Mouse (Mus musculus): ENCODE results near the gene Magohb. TPM values are rescaled to one million over a fixed set of nuclear protein-coding genes. Genes with fewer than 3 reads are reported as not detected.
A peak's percentile ranks its signal among the peaks of the same experiment; 100 is the strongest.

The Magohb gene
- 59.5 and 68.4 TPM in 2 replicates for polyA plus RNA-seq (2014; fragmentation: Nextera tagmentation; extraction: Ambion mirVana)

GRCm38 (mm10) chr6:131292991-131293788, at the start of gene Magohb:
TSS of gene Magohb (minus strand) at chr6:131293244.
- 1% methylated on average over 48 of the region's 51 CpGs for WGBS
- Histone ChIP-seq H3K4me2 (ENCODE audit: low read length) (peak within 1 kb of the TSS; percentile 79), H3K27ac (ENCODE audit: low read depth) (peak within 1 kb of the TSS; percentile 60), H3K36me3 (ENCODE audit: control insufficient read depth, insufficient read depth, low read length) (peaks cover 9% of the 10 kb centered on the region), H3K4me3 (ENCODE audit: low read depth, low read length) (peak within 1 kb of the TSS; percentile 74), H3K27me3 (replicated peaks; ENCODE audit: control insufficient read depth, insufficient read depth, low read length) (no peaks in the 10 kb centered on the region), H3K4me1 (replicated peaks; ENCODE audit: control insufficient read depth, insufficient read depth, low read length) (peaks cover 5% of the 10 kb centered on the region; the same call in 1 of the 2 replicates), H3K9me3 (ENCODE audit: control insufficient read depth, low read length) (no peaks in the 10 kb centered on the region), H3K9ac (ENCODE audit: low read length) (peak within 1 kb of the TSS; percentile 89)
- ATAC-seq (replicated peaks; ENCODE audit: low FRiP score, low TSS enrichment, low read depth), result peak; percentile 85
- peak; percentile 98 for DNase-seq (ENCODE audit: low spot score)

DNA sequence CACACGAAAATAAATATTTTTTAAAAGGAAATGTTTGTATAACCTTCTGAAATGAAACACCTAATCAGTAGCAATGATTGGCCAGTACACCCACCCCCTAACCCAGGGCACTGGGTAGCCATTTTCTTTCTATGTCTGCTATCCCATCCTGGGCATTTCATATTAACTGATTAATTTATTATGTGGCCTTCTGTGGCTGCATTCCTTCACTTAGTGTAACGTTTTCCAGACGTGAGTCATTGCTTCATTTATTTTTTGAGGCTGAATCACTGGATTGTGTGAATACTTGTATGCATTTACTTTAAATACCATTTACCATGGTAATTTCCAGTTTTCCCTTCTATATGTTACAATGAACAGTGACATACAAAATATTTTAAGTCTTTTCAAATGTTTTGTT, 47.0 kb upstream of the Magohb start:
- DNase-seq (ENCODE audit: low spot score) (no peak), ATAC-seq (replicated peaks; ENCODE audit: low FRiP score, low TSS enrichment, low read depth) (no peak)
- 41% methylated on average over 3 of the region's 3 CpGs for WGBS
- H3K4me2 ChIP-seq (ENCODE audit: low read length), result no peak overlapping the region
- no peak overlapping the region for H3K4me3 ChIP-seq (ENCODE audit: low read depth, low read length)
- H3K9ac ChIP-seq (ENCODE audit: low read length), result no peak overlapping the region
- no peaks in the 10 kb centered on the region for H3K4me1 ChIP-seq (replicated peaks; ENCODE audit: control insufficient read depth, insufficient read depth, low read length)
- no peaks in the 10 kb centered on the region for H3K9me3 ChIP-seq (ENCODE audit: control insufficient read depth, low read length)
- no peaks in the 10 kb centered on the region for H3K36me3 ChIP-seq (ENCODE audit: control insufficient read depth, insufficient read depth, low read length)
- H3K27me3 ChIP-seq (replicated peaks; ENCODE audit: control insufficient read depth, insufficient read depth, low read length), result no peaks in the 10 kb centered on the region
- H3K27ac ChIP-seq (ENCODE audit: low read depth), result no peak overlapping the region

DNA sequence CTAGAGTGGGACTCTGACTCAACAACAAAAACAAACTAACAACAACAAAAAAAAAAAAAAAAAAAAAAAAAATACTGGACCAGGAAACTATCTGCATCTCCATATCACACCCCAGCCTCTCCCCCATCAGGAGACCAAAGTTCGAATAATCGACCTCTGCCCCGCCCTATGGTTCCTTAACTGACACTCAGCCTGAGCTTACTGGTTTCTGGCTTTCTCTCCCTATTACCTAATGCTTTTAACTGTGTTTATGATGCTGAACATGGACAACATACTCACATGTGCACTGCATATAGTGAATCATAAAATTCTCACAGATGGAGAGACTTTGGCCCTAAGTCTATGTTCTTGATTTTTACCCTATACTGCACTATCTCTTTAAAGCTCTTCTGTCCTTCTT, 46.3 kb upstream of the Magohb start:
- 67% methylated on average over 3 of the region's 3 CpGs for WGBS
- Histone ChIP-seq H3K27me3 (replicated peaks; ENCODE audit: control insufficient read depth, insufficient read depth, low read length) (no peaks in the 10 kb centered on the region), H3K9me3 (ENCODE audit: control insufficient read depth, low read length) (no peaks in the 10 kb centered on the region), H3K36me3 (ENCODE audit: control insufficient read depth, insufficient read depth, low read length) (no peaks in the 10 kb centered on the region), H3K4me2 (ENCODE audit: low read length) (no peak overlapping the region), H3K27ac (ENCODE audit: low read depth) (no peak overlapping the region), H3K4me1 (replicated peaks; ENCODE audit: control insufficient read depth, insufficient read depth, low read length) (no peaks in the 10 kb centered on the region), H3K4me3 (ENCODE audit: low read depth, low read length) (no peak overlapping the region), H3K9ac (ENCODE audit: low read length) (no peak overlapping the region)
- no peak for ATAC-seq (replicated peaks; ENCODE audit: low FRiP score, low TSS enrichment, low read depth)
- DNase-seq (ENCODE audit: low spot score), result no peak

DNA sequence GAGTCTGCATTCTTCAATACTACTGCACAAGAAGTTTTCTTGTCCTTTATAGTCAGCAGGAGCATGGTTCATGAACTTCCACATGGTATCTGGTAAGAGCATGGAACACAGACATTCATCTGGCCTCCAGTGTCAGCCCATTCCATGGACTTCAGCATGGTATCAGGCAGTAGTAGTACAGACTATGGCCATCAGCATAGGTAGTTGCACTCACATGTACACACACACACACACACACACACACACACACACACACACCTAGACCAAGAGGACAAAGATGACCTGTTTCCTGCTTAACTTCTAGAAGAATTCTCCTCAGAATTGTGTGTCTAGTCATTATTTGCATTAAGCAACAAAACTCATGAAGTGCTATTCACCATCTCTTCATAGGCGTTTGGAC, 45.7 kb upstream of the Magohb start:
- ATAC-seq (replicated peaks; ENCODE audit: low FRiP score, low TSS enrichment, low read depth), result no peak
- Histone ChIP-seq H3K4me1 (replicated peaks; ENCODE audit: control insufficient read depth, insufficient read depth, low read length) (no peaks in the 10 kb centered on the region), H3K4me2 (ENCODE audit: low read length) (no peak overlapping the region), H3K27ac (ENCODE audit: low read depth) (no peak overlapping the region), H3K27me3 (replicated peaks; ENCODE audit: control insufficient read depth, insufficient read depth, low read length) (no peaks in the 10 kb centered on the region), H3K9ac (ENCODE audit: low read length) (no peak overlapping the region), H3K36me3 (ENCODE audit: control insufficient read depth, insufficient read depth, low read length) (no peaks in the 10 kb centered on the region), H3K4me3 (ENCODE audit: low read depth, low read length) (no peak overlapping the region), H3K9me3 (ENCODE audit: control insufficient read depth, low read length) (no peaks in the 10 kb centered on the region)
- WGBS, result 80% methylated on average over 1 of the region's 1 CpGs
- no peak for DNase-seq (ENCODE audit: low spot score)

DNA sequence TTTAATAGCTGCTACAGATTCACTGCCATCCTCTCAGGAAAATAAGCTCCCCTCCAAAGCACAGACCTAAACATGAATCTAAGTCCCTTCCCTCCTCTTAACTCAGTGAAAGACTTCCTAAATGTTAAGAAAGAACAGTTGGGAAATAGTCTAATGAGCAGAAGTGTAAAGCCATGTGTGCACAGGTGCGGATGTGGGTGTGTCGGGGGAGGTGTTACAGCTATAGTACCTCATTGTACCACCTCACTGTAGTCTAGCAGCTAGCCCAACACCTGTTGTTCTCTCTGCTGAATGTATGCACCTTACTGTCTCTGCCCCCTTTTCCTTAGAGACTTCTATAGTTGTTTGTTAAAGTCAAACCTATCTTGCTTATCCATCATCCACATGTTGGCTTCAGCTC, 34.0 kb upstream of the Magohb start:
- 83% methylated on average over 2 of the region's 2 CpGs for WGBS
- ATAC-seq (replicated peaks; ENCODE audit: low FRiP score, low TSS enrichment, low read depth), result no peak
- no peak for DNase-seq (ENCODE audit: low spot score)

GRCm38 (mm10) chr6:131321854-131322639, 29.0 kb upstream of the Magohb start:
- 65% methylated on average over 3 of the region's 3 CpGs for WGBS

More for the DNA sequence above, 34.0 kb upstream of the Magohb start:
- no peak overlapping the region for H3K4me3 ChIP-seq (ENCODE audit: low read depth, low read length)
- H3K27ac ChIP-seq (ENCODE audit: low read depth), result no peak overlapping the region
- H3K4me2 ChIP-seq (ENCODE audit: low read length), result no peak overlapping the region
- H3K36me3 ChIP-seq (ENCODE audit: control insufficient read depth, insufficient read depth, low read length), result no peaks in the 10 kb centered on the region
- no peaks in the 10 kb centered on the region for H3K9me3 ChIP-seq (ENCODE audit: control insufficient read depth, low read length)
- no peaks in the 10 kb centered on the region for H3K27me3 ChIP-seq (replicated peaks; ENCODE audit: control insufficient read depth, insufficient read depth, low read length)
- H3K4me1 ChIP-seq (replicated peaks; ENCODE audit: control insufficient read depth, insufficient read depth, low read length), result no peaks in the 10 kb centered on the region
- no peak overlapping the region for H3K9ac ChIP-seq (ENCODE audit: low read length)

GRCm38 (mm10) chr6:131316155-131317101, 23.4 kb upstream of the Magohb start:
- Histone ChIP-seq H3K4me2 (ENCODE audit: low read length) (no peak overlapping the region), H3K27me3 (replicated peaks; ENCODE audit: control insufficient read depth, insufficient read depth, low read length) (no peaks in the 10 kb centered on the region), H3K9me3 (ENCODE audit: control insufficient read depth, low read length) (no peaks in the 10 kb centered on the region), H3K4me1 (replicated peaks; ENCODE audit: control insufficient read depth, insufficient read depth, low read length) (no peaks in the 10 kb centered on the region), H3K36me3 (ENCODE audit: control insufficient read depth, insufficient read depth, low read length) (no peaks in the 10 kb centered on the region), H3K27ac (ENCODE audit: low read depth) (no peak overlapping the region), H3K4me3 (ENCODE audit: low read depth, low read length) (no peak overlapping the region), H3K9ac (ENCODE audit: low read length) (no peak overlapping the region)
- 74% methylated on average over 7 of the region's 7 CpGs for WGBS
- ATAC-seq (replicated peaks; ENCODE audit: low FRiP score, low TSS enrichment, low read depth), result peak; percentile 87
- no peak for DNase-seq (ENCODE audit: low spot score)

More at GRCm38 (mm10) chr6:131321854-131322639, 29.0 kb upstream of the Magohb start:
- no peak overlapping the region for H3K9ac ChIP-seq (ENCODE audit: low read length)
- DNase-seq (ENCODE audit: low spot score) (no peak), ATAC-seq (replicated peaks; ENCODE audit: low FRiP score, low TSS enrichment, low read depth) (no peak)
- no peak overlapping the region for H3K4me3 ChIP-seq (ENCODE audit: low read depth, low read length)
- H3K4me1 ChIP-seq (replicated peaks; ENCODE audit: control insufficient read depth, insufficient read depth, low read length), result no peaks in the 10 kb centered on the region
- no peak overlapping the region for H3K27ac ChIP-seq (ENCODE audit: low read depth)
- H3K27me3 ChIP-seq (replicated peaks; ENCODE audit: control insufficient read depth, insufficient read depth, low read length), result no peaks in the 10 kb centered on the region
- no peak overlapping the region for H3K4me2 ChIP-seq (ENCODE audit: low read length)
- no peaks in the 10 kb centered on the region for H3K9me3 ChIP-seq (ENCODE audit: control insufficient read depth, low read length)
- no peaks in the 10 kb centered on the region for H3K36me3 ChIP-seq (ENCODE audit: control insufficient read depth, insufficient read depth, low read length)

DNA sequence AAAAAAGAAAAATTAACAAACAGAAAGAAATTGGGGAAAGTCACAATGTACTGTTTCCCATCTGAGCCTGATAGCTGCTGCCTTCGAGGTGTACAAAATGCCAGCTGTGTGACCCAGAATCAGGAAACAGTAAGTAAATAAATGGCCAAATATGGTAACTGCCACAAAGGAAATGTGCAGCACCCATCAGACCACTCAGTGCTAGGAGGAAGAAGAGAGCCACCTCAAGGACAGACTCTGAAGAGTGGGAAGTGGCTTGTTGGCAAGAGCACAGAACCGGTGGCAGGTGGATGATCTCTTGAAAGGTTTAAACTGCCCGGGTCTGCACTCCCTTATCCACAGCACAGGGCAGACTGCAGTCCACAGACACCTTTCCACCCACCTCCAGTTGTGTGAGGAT, 15.0 kb upstream of the Magohb start:
- Histone ChIP-seq H3K4me3 (ENCODE audit: low read depth, low read length) (no peak overlapping the region), H3K27me3 (replicated peaks; ENCODE audit: control insufficient read depth, insufficient read depth, low read length) (no peaks in the 10 kb centered on the region), H3K9ac (ENCODE audit: low read length) (no peak overlapping the region), H3K9me3 (ENCODE audit: control insufficient read depth, low read length) (no peaks in the 10 kb centered on the region), H3K4me1 (replicated peaks; ENCODE audit: control insufficient read depth, insufficient read depth, low read length) (no peaks in the 10 kb centered on the region), H3K27ac (ENCODE audit: low read depth) (no peak overlapping the region), H3K4me2 (ENCODE audit: low read length) (no peak overlapping the region), H3K36me3 (ENCODE audit: control insufficient read depth, insufficient read depth, low read length) (no peaks in the 10 kb centered on the region)
- DNase-seq (ENCODE audit: low spot score) (no peak), ATAC-seq (replicated peaks; ENCODE audit: low FRiP score, low TSS enrichment, low read depth) (no peak)
- WGBS, result 55% methylated on average over 3 of the region's 3 CpGs

All from intestine, embryonic 14.5 days (tissue).